Mouse (Mus musculus) midbrain, embryonic 15.5 days (tissue): Measurements from ENCODE around the gene Cfap61. TPM values are rescaled to one million over a fixed set of nuclear protein-coding genes. Genes with fewer than 3 reads are reported as not detected.

Experiments used
- ATAC-seq: fragments of 200-750 bp; cut with Nextera tagmentation; replicated peaks from 2 replicates; pipeline ENCODE4 v1.8.0; 2017; ENCODE audit warnings: moderate TSS enrichment
- H3K27ac ChIP-seq: fragments of 300-500 bp; sonication (generic); 2 replicates; pipeline ENCODE4 v1.5.1; 2015; ENCODE audit warnings: mild to moderate bottlenecking, inconsistent platforms
- H3K27me3 ChIP-seq: fragments of 300-500 bp; sonication (generic); replicated peaks from 2 replicates; pipeline ENCODE4 v1.6.1; 2015; ENCODE audit warnings: inconsistent platforms
- H3K36me3 ChIP-seq: fragments of 300-500 bp; sonication (generic); replicated peaks from 2 replicates; pipeline ENCODE4 v1.6.1; 2015; ENCODE audit warnings: inconsistent platforms
- H3K4me1 ChIP-seq: fragments of 300-500 bp; sonication (generic); 2 replicates; pipeline ENCODE4 v1.6.1; 2015; ENCODE audit warnings: inconsistent platforms
- H3K4me2 ChIP-seq: fragments of 300-500 bp; sonication (generic); 2 replicates; pipeline ENCODE4 v1.6.1; 2015; ENCODE audit warnings: inconsistent platforms, mild to moderate bottlenecking, moderate library complexity
- H3K4me3 ChIP-seq: fragments of 300-500 bp; sonication (generic); 2 replicates; pipeline ENCODE4 v1.5.1; 2015; ENCODE audit warnings: mild to moderate bottlenecking, inconsistent platforms
- H3K9ac ChIP-seq: fragments of 300-500 bp; sonication (generic); 2 replicates; pipeline ENCODE4 v1.6.1; 2015; ENCODE audit warnings: mild to moderate bottlenecking, inconsistent platforms
- H3K9me3 ChIP-seq: fragments of 300-500 bp; sonication (generic); 2 replicates; pipeline ENCODE4 v1.6.1; 2016; ENCODE audit warnings: inconsistent platforms
- WGBS: fragments of 180-500 bp; shearing (Covaris S2); methylation state at CpG from one replicate; pipeline ENCODE4 v1.1.7; 2015; ENCODE audit warnings: mixed read lengths; 5-methylcytosine and 5-hydroxymethylcytosine counted together
- polyA plus RNA-seq: library from polyadenylated mRNA; unstranded; fragments of >200 nt; fragmentation: Nextera tagmentation; extraction: Ambion mirVana; gene quantifications from 2 replicates; pipeline ENCODE4 v1.2.1, GENCODE M21; 2015

Gene Cfap61
- polyA plus RNA-seq, 1 experiment from 2014 or later, result 3.5 TPM

- WGBS, result 2% methylated on average over 75 of the region's 75 CpGs
- peaks cover 48% of the 10 kb centered on the region for H3K4me1 ChIP-seq
- no peaks in the 10 kb centered on the region for H3K36me3 ChIP-seq
- peak overlapping the region; percentile 91 for H3K9ac ChIP-seq
- peaks cover 6% of the 10 kb centered on the region; the same call in 1 of the 2 replicates for H3K27me3 ChIP-seq
- H3K4me3 ChIP-seq, result peak overlapping the region; percentile 87
- H3K4me2 ChIP-seq, result peak overlapping the region; percentile 91
- ATAC-seq, result peak; percentile 2
- H3K9me3 ChIP-seq, result no peaks in the 10 kb centered on the region
- H3K27ac ChIP-seq, result peak overlapping the region; percentile 97
These were observed 288.8 kb downstream of the Cfap61 start for GRCm38 (mm10) chr2:146223176-146223905.

GRCm38 (mm10) chr2:146224141-146224540, 289.6 kb downstream of the Cfap61 start:
- peaks cover 41% of the 10 kb centered on the region for H3K4me1 ChIP-seq
- peak overlapping the region; percentile 87 for H3K4me3 ChIP-seq
- no peaks in the 10 kb centered on the region for H3K9me3 ChIP-seq
- H3K27ac ChIP-seq, result peak overlapping the region; percentile 97; the same call in 1 of the 2 replicates
- peaks cover 3% of the 10 kb centered on the region; the same call in 1 of the 2 replicates for H3K27me3 ChIP-seq
- no peaks in the 10 kb centered on the region for H3K36me3 ChIP-seq
- WGBS, result 7% methylated on average over 7 of the region's 7 CpGs
- peak overlapping the region; percentile 91 for H3K9ac ChIP-seq
- no peak for ATAC-seq
- peak overlapping the region; percentile 91 for H3K4me2 ChIP-seq

- Histone ChIP-seq H3K27ac (no peak overlapping the region), H3K9me3 (no peaks in the 10 kb centered on the region), H3K9ac (no peak overlapping the region), H3K27me3 (no peaks in the 10 kb centered on the region), H3K4me1 (peaks cover 31% of the 10 kb centered on the region), H3K36me3 (no peaks in the 10 kb centered on the region), H3K4me2 (peak overlapping the region; percentile 91), H3K4me3 (peak overlapping the region; percentile 87)
- ATAC-seq, result no peak
- WGBS, result 12% methylated on average over 6 of the region's 6 CpGs
These were observed 291.2 kb downstream of the Cfap61 start for GRCm38 (mm10) chr2:146225818-146226217.

- H3K9ac ChIP-seq, result no peak overlapping the region
- H3K4me1 ChIP-seq, result peaks cover 24% of the 10 kb centered on the region
- no peaks in the 10 kb centered on the region for H3K36me3 ChIP-seq
- H3K27ac ChIP-seq, result no peak overlapping the region
- no peaks in the 10 kb centered on the region for H3K9me3 ChIP-seq
- H3K27me3 ChIP-seq, result no peaks in the 10 kb centered on the region
- WGBS, result 11% methylated on average over 9 of the region's 9 CpGs
- peak overlapping the region; percentile 91 for H3K4me2 ChIP-seq
- no peak for ATAC-seq
- no peak overlapping the region for H3K4me3 ChIP-seq
These were observed 291.9 kb downstream of the Cfap61 start for GRCm38 (mm10) chr2:146226484-146226883.

GRCm38 (mm10) chr2:146227646-146228045, 293.1 kb downstream of the Cfap61 start:
- Histone ChIP-seq H3K4me3 (no peak overlapping the region), H3K9ac (no peak overlapping the region), H3K9me3 (no peaks in the 10 kb centered on the region), H3K4me1 (peaks cover 24% of the 10 kb centered on the region), H3K36me3 (no peaks in the 10 kb centered on the region), H3K27me3 (no peaks in the 10 kb centered on the region), H3K4me2 (no peak overlapping the region), H3K27ac (no peak overlapping the region)
- no peak for ATAC-seq
- 64% methylated on average over 3 of the region's 3 CpGs for WGBS

GRCm38 (mm10) chr2:146228435-146228834, 293.9 kb downstream of the Cfap61 start:
- peaks cover 22% of the 10 kb centered on the region for H3K4me1 ChIP-seq
- H3K4me2 ChIP-seq, result no peak overlapping the region
- no peak overlapping the region for H3K4me3 ChIP-seq
- 68% methylated on average over 2 of the region's 2 CpGs for WGBS
- no peaks in the 10 kb centered on the region for H3K36me3 ChIP-seq
- H3K27me3 ChIP-seq, result no peaks in the 10 kb centered on the region
- no peaks in the 10 kb centered on the region for H3K9me3 ChIP-seq
- H3K27ac ChIP-seq, result no peak overlapping the region
- ATAC-seq, result no peak
- no peak overlapping the region for H3K9ac ChIP-seq

- WGBS, result 93% methylated on average over 2 of the region's 2 CpGs
- Histone ChIP-seq H3K4me3 (no peak overlapping the region), H3K27ac (no peak overlapping the region), H3K4me1 (peaks cover 5% of the 10 kb centered on the region; the same call in 1 of the 2 replicates), H3K9me3 (no peaks in the 10 kb centered on the region), H3K36me3 (no peaks in the 10 kb centered on the region), H3K27me3 (no peaks in the 10 kb centered on the region), H3K9ac (no peak overlapping the region), H3K4me2 (no peak overlapping the region)
- ATAC-seq, result no peak
These were observed 296.9 kb downstream of the Cfap61 start for GRCm38 (mm10) chr2:146231485-146231884.

- Histone ChIP-seq H3K9me3 (no peaks in the 10 kb centered on the region), H3K4me1 (0 out of 2 replicates have a peak, but pooled peaks cover 4% of the 10 kb centered on the region), H3K27ac (no peak overlapping the region), H3K36me3 (no peaks in the 10 kb centered on the region), H3K9ac (no peak overlapping the region), H3K4me2 (no peak overlapping the region), H3K4me3 (no peak overlapping the region), H3K27me3 (no peaks in the 10 kb centered on the region)
- no peak for ATAC-seq
- WGBS, result 86% methylated on average over 4 of the region's 4 CpGs
These were observed 304.7 kb downstream of the Cfap61 start for GRCm38 (mm10) chr2:146239196-146239747.

- Histone ChIP-seq H3K4me1 (no peaks in the 10 kb centered on the region), H3K27me3 (no peaks in the 10 kb centered on the region), H3K4me2 (no peak overlapping the region), H3K9ac (no peak overlapping the region), H3K4me3 (no peak overlapping the region), H3K27ac (no peak overlapping the region), H3K36me3 (no peaks in the 10 kb centered on the region), H3K9me3 (no peaks in the 10 kb centered on the region)
- no peak for ATAC-seq
- 96% methylated on average over 2 of the region's 2 CpGs for WGBS
These were observed 309.5 kb downstream of the Cfap61 start for GRCm38 (mm10) chr2:146244049-146244448.

GRCm38 (mm10) chr2:146245401-146245800, 310.8 kb downstream of the Cfap61 start:
- Histone ChIP-seq H3K36me3 (no peaks in the 10 kb centered on the region), H3K4me2 (no peak overlapping the region), H3K4me3 (no peak overlapping the region), H3K27me3 (no peaks in the 10 kb centered on the region), H3K9me3 (no peaks in the 10 kb centered on the region), H3K27ac (no peak overlapping the region), H3K4me1 (no peaks in the 10 kb centered on the region), H3K9ac (no peak overlapping the region)
- WGBS, result 41% methylated on average over 7 of the region's 7 CpGs
- ATAC-seq, result no peak

- Histone ChIP-seq H3K27me3 (no peaks in the 10 kb centered on the region), H3K4me2 (no peak overlapping the region), H3K9ac (no peak overlapping the region), H3K4me1 (no peaks in the 10 kb centered on the region), H3K9me3 (no peaks in the 10 kb centered on the region), H3K27ac (no peak overlapping the region), H3K36me3 (no peaks in the 10 kb centered on the region), H3K4me3 (no peak overlapping the region)
- no peak for ATAC-seq
- 74% methylated on average over 4 of the region's 4 CpGs for WGBS
These were observed 312.0 kb downstream of the Cfap61 start for GRCm38 (mm10) chr2:146246409-146247075.

- Histone ChIP-seq H3K36me3 (no peaks in the 10 kb centered on the region), H3K27ac (no peak overlapping the region), H3K27me3 (no peaks in the 10 kb centered on the region), H3K4me1 (no peaks in the 10 kb centered on the region), H3K9me3 (no peaks in the 10 kb centered on the region), H3K9ac (no peak overlapping the region), H3K4me2 (no peak overlapping the region), H3K4me3 (no peak overlapping the region)
- 48% methylated on average over 6 of the region's 6 CpGs for WGBS
- no peak for ATAC-seq
These were observed 313.0 kb downstream of the Cfap61 start for GRCm38 (mm10) chr2:146247576-146247975.
